Mouse (Mus musculus) bone marrow macrophage, adult 2 months (primary cell): ENCODE measurements around the gene Myo1d.

Experiments
- CTCF ChIP-seq: IDR thresholded peaks from 2 replicates; pipeline ENCODE4 v1.5.1; 2012; ENCODE audit warnings: low read depth, mild to moderate bottlenecking, low read length, moderate library complexity
- POLR2A ChIP-seq: IDR thresholded peaks from 2 replicates; pipeline ENCODE4 v1.6.1; 2012; ENCODE audit warnings: mild to moderate bottlenecking, low read depth, low read length, borderline replicate concordance

- TF ChIP-seq CTCF (no peak), POLR2A (no peak)
Measured at GRCm38 (mm10) chr11:80771596-80772250, 8.1 kb downstream of the Myo1d start.
